Mouse (Mus musculus) B cell, adult 67 days (primary cell): ENCODE measurements around the gene Gm13691. TPM values are rescaled to one million over a fixed set of nuclear protein-coding genes. Genes with fewer than 3 reads are reported as not detected.

Experiments
- total RNA-seq, 2 experiments: library from RNA; stranded (reverse); gene quantifications; 4 replicates each; pipeline ENCODE4 v1.2.4; 2023

Gene Gm13691
- total RNA-seq: 1 to 10 TPM; 3.4 to 4.0 TPM

GRCm38 (mm10) chr2:83990253-83990652 is at the start of gene Gm13691:
Gm13691 (plus strand) TSS chr2:83990553.

GRCm38 (mm10) chr2:83940931-83941361 is 49.4 kb upstream of the Gm13691 start, which contains the start of gene Zswim2:
Zswim2 (minus strand) TSS chr2:83941228.

GRCm38 (mm10) chr2:83955393-83955792 is 35.0 kb upstream of the Gm13691 start, which contains the start of gene Gm13698:
Gm13698 (plus strand) TSS chr2:83955693.

GRCm38 (mm10) chr2:83961203-83961602 is 29.1 kb upstream of the Gm13691 start, which contains the start of gene Gm13693:
Gm13693 (plus strand) TSS chr2:83961503.

GRCm38 (mm10) chr2:83967013-83967412 is 23.3 kb upstream of the Gm13691 start, which contains the start of gene Gm13695:
Gm13695 (plus strand) TSS chr2:83967313.

GRCm38 (mm10) chr2:83972823-83973222 is 17.5 kb upstream of the Gm13691 start, which contains the start of gene Gm13696:
Gm13696 (plus strand) TSS chr2:83973123.

GRCm38 (mm10) chr2:83978633-83979032 is 11.7 kb upstream of the Gm13691 start, which contains the start of gene Gm13694:
Gm13694 (plus strand) TSS chr2:83978933.

GRCm38 (mm10) chr2:83984443-83984842 is 5.9 kb upstream of the Gm13691 start, which contains the start of gene Gm13697:
Gm13697 (plus strand) TSS chr2:83984743.

Other genes starting within 250 kb of the Gm13691 start
- under 1 TPM; 0.09 to 0.17 TPM for gene Fam171b, start 177.9 kb upstream of the Gm13691 start, total RNA-seq
- not detected for gene Zswim2, start 49.3 kb upstream of the Gm13691 start, total RNA-seq
- gene Gm13698, start 34.9 kb upstream of the Gm13691 start, total RNA-seq: 1 to 10 TPM; 3.4 to 4.0 TPM
- 1 to 10 TPM; 3.4 to 4.0 TPM for gene Gm13693, start 29.1 kb upstream of the Gm13691 start, total RNA-seq
- not detected for gene Gm13695, start 23.2 kb upstream of the Gm13691 start, total RNA-seq
- gene Gm13696, start 17.4 kb upstream of the Gm13691 start, total RNA-seq: 1 to 10 TPM; 3.4 to 4.0 TPM
- 1 to 10 TPM; 3.4 to 4.0 TPM for gene Gm13694, start 11.6 kb upstream of the Gm13691 start, total RNA-seq
- gene Gm13697, start 5.8 kb upstream of the Gm13691 start, total RNA-seq: 1 to 10 TPM; 3.4 to 4.0 TPM